Mouse (Mus musculus) lung, adult 2 months (tissue): ENCODE measurements around the gene Kcnj9.

ENCODE experiments used
- CTCF ChIP-seq: fragments of 200-500 bp; IDR thresholded peaks from 2 replicates; pipeline ENCODE4 v1.5.1; 2011; ENCODE audit warnings: mild to moderate bottlenecking, low read length, control low read depth; ENCODE audit not compliant: insufficient read depth
- POLR2A ChIP-seq: fragments of 200-500 bp; IDR thresholded peaks from 2 replicates; pipeline ENCODE4 v1.6.1; 2011; ENCODE audit warnings: low read depth, mild to moderate bottlenecking, control low read depth, low read length, borderline replicate concordance; ENCODE audit errors: extremely low read depth

DNA sequence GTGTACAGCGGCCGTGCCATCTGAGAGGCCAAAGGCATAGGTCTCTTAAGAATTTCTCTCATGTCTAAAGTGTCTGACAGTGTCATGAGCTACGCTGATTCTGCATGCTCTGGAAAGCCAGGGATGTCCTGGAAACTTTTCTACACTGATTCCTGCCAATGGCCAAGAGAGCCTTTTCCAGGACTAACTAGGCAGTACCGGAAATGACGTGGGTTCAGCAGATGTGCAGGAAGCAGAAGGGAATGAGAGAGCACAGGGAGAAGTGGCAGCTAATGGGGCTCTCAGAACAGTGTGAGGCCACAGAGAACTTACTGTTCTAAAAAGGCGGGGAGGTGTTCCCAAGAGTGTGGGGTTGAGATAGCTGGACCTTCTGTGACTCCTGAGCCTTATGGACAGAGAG, 55.7 kb downstream of the Kcnj9 start:
- TF ChIP-seq CTCF (no peak), POLR2A (no peak)
